Mouse (Mus musculus): ENCODE data around the gene Ttc3. TPM values are rescaled to one million over a fixed set of nuclear protein-coding genes. Genes with fewer than 3 reads are reported as not detected.

Ttc3 gene
- polyA plus RNA-seq, 1 experiment from 2014 or later: 1,054 TPM

- ATAC-seq (ENCODE audit: low FRiP score): no peak
- 87% methylated on average over 11 of the region's 11 CpGs for WGBS
Observed at GRCm38 (mm10) chr16:94356776-94357494, 13.5 kb upstream of the Ttc3 start.

GRCm38 (mm10) chr16:94358091-94358490, 12.3 kb upstream of the Ttc3 start:
- Histone ChIP-seq H3K4me2 (replicated peaks) (no peak overlapping the region), H3K4me3 (replicated peaks; ENCODE audit: low read length) (no peak overlapping the region), H3K36me3 (replicated peaks; ENCODE audit: control insufficient read depth, insufficient read depth) (no peaks in the 10 kb centered on the region), H3K9ac (no peak overlapping the region), H3K27me3 (ENCODE audit: control insufficient read depth, insufficient read depth, low read length) (no peaks in the 10 kb centered on the region), H3K4me1 (replicated peaks; ENCODE audit: control insufficient read depth, insufficient read depth, low read length) (peaks cover 10% of the 10 kb centered on the region), H3K27ac (no peak overlapping the region), H3K9me3 (ENCODE audit: control insufficient read depth, low read length) (no peaks in the 10 kb centered on the region)
- ATAC-seq (ENCODE audit: low FRiP score) (no peak), DNase-seq (ENCODE audit: low spot score) (no peak)
- WGBS: 87% methylated on average over 3 of the region's 3 CpGs

More at GRCm38 (mm10) chr16:94356776-94357494, 13.5 kb upstream of the Ttc3 start:
- Histone ChIP-seq H3K4me3 (replicated peaks; ENCODE audit: low read length) (no peak overlapping the region), H3K4me1 (replicated peaks; ENCODE audit: control insufficient read depth, insufficient read depth, low read length) (peaks cover 2% of the 10 kb centered on the region), H3K9me3 (ENCODE audit: control insufficient read depth, low read length) (no peaks in the 10 kb centered on the region), H3K27me3 (ENCODE audit: control insufficient read depth, insufficient read depth, low read length) (no peaks in the 10 kb centered on the region), H3K9ac (no peak overlapping the region), H3K4me2 (replicated peaks) (no peak overlapping the region), H3K27ac (no peak overlapping the region), H3K36me3 (replicated peaks; ENCODE audit: control insufficient read depth, insufficient read depth) (no peaks in the 10 kb centered on the region)
- no peak for DNase-seq (ENCODE audit: low spot score)

GRCm38 (mm10) chr16:94360578-94361350, 9.7 kb upstream of the Ttc3 start:
- WGBS: 90% methylated on average over 13 of the region's 13 CpGs
- no peak overlapping the region for H3K4me3 ChIP-seq (replicated peaks; ENCODE audit: low read length)
- H3K36me3 ChIP-seq (replicated peaks; ENCODE audit: control insufficient read depth, insufficient read depth): peaks cover 9% of the 10 kb centered on the region
- ATAC-seq (ENCODE audit: low FRiP score) (no peak), DNase-seq (ENCODE audit: low spot score) (no peak)
- H3K9me3 ChIP-seq (ENCODE audit: control insufficient read depth, low read length): no peaks in the 10 kb centered on the region
- H3K9ac ChIP-seq: no peak overlapping the region
- no peaks in the 10 kb centered on the region for H3K27me3 ChIP-seq (ENCODE audit: control insufficient read depth, insufficient read depth, low read length)
- no peak overlapping the region for H3K27ac ChIP-seq
- H3K4me2 ChIP-seq (replicated peaks): no peak overlapping the region
- peaks cover 10% of the 10 kb centered on the region for H3K4me1 ChIP-seq (replicated peaks; ENCODE audit: control insufficient read depth, insufficient read depth, low read length)

GRCm38 (mm10) chr16:94362174-94362873, 8.1 kb upstream of the Ttc3 start:
- Histone ChIP-seq H3K27ac (0 out of 2 replicates have a peak overlapping the region, but pooled peaks have one; percentile 43), H3K4me3 (replicated peaks; ENCODE audit: low read length) (no peak overlapping the region), H3K36me3 (replicated peaks; ENCODE audit: control insufficient read depth, insufficient read depth) (peaks cover 9% of the 10 kb centered on the region), H3K9ac (no peak overlapping the region), H3K27me3 (ENCODE audit: control insufficient read depth, insufficient read depth, low read length) (no peaks in the 10 kb centered on the region), H3K4me1 (replicated peaks; ENCODE audit: control insufficient read depth, insufficient read depth, low read length) (peaks cover 10% of the 10 kb centered on the region), H3K9me3 (ENCODE audit: control insufficient read depth, low read length) (no peaks in the 10 kb centered on the region), H3K4me2 (replicated peaks) (no peak overlapping the region)
- DNase-seq (ENCODE audit: low spot score): peak; percentile 61
- 47% methylated on average over 10 of the region's 10 CpGs for WGBS
- peak; percentile 66; the same call in 1 of the 2 replicates for ATAC-seq (ENCODE audit: low FRiP score)

- Histone ChIP-seq H3K4me2 (replicated peaks) (no peak overlapping the region), H3K27me3 (ENCODE audit: control insufficient read depth, insufficient read depth, low read length) (no peaks in the 10 kb centered on the region), H3K36me3 (replicated peaks; ENCODE audit: control insufficient read depth, insufficient read depth) (peaks cover 9% of the 10 kb centered on the region), H3K9ac (no peak overlapping the region), H3K4me1 (replicated peaks; ENCODE audit: control insufficient read depth, insufficient read depth, low read length) (peaks cover 14% of the 10 kb centered on the region), H3K27ac (no peak overlapping the region), H3K9me3 (ENCODE audit: control insufficient read depth, low read length) (no peaks in the 10 kb centered on the region), H3K4me3 (replicated peaks; ENCODE audit: low read length) (no peak overlapping the region)
- DNase-seq (ENCODE audit: low spot score): no peak
- 89% methylated on average over 4 of the region's 4 CpGs for WGBS
- ATAC-seq (ENCODE audit: low FRiP score): no peak
Observed at GRCm38 (mm10) chr16:94363814-94364213, 6.6 kb upstream of the Ttc3 start.

- 98% methylated on average over 3 of the region's 3 CpGs for WGBS
- no peak for DNase-seq (ENCODE audit: low spot score)
Observed at GRCm38 (mm10) chr16:94365435-94365834, 5.0 kb upstream of the Ttc3 start.

GRCm38 (mm10) chr16:94369596-94370172, 734 bp upstream of the Ttc3 start:
- peak overlapping the region; percentile 84 for H3K4me2 ChIP-seq (replicated peaks)
- H3K9ac ChIP-seq: peak overlapping the region; percentile 100
- no peak for DNase-seq (ENCODE audit: low spot score)
- WGBS: 9% methylated on average over 6 of the region's 6 CpGs
- peak overlapping the region; percentile 99 for H3K27ac ChIP-seq
- ATAC-seq (ENCODE audit: low FRiP score): no peak
- peak overlapping the region; percentile 97 for H3K4me3 ChIP-seq (replicated peaks; ENCODE audit: low read length)
- H3K9me3 ChIP-seq (ENCODE audit: control insufficient read depth, low read length): no peaks in the 10 kb centered on the region
- peaks cover 7% of the 10 kb centered on the region for H3K36me3 ChIP-seq (replicated peaks; ENCODE audit: control insufficient read depth, insufficient read depth)
- peaks cover 35% of the 10 kb centered on the region for H3K4me1 ChIP-seq (replicated peaks; ENCODE audit: control insufficient read depth, insufficient read depth, low read length)
- H3K27me3 ChIP-seq (ENCODE audit: control insufficient read depth, insufficient read depth, low read length): no peaks in the 10 kb centered on the region

More at GRCm38 (mm10) chr16:94365435-94365834, 5.0 kb upstream of the Ttc3 start:
- H3K27ac ChIP-seq: no peak overlapping the region
- no peak overlapping the region for H3K4me2 ChIP-seq (replicated peaks)
- ATAC-seq (ENCODE audit: low FRiP score): no peak
- H3K4me1 ChIP-seq (replicated peaks; ENCODE audit: control insufficient read depth, insufficient read depth, low read length): peaks cover 23% of the 10 kb centered on the region
- H3K27me3 ChIP-seq (ENCODE audit: control insufficient read depth, insufficient read depth, low read length): no peaks in the 10 kb centered on the region
- peaks cover 9% of the 10 kb centered on the region for H3K36me3 ChIP-seq (replicated peaks; ENCODE audit: control insufficient read depth, insufficient read depth)
- no peak overlapping the region for H3K9ac ChIP-seq
- no peaks in the 10 kb centered on the region for H3K9me3 ChIP-seq (ENCODE audit: control insufficient read depth, low read length)
- no peak overlapping the region for H3K4me3 ChIP-seq (replicated peaks; ENCODE audit: low read length)

GRCm38 (mm10) chr16:94370915-94371300, 490 bp downstream of the Ttc3 start:
- DNase-seq (ENCODE audit: low spot score) (no peak), ATAC-seq (ENCODE audit: low FRiP score) (peak; percentile 62; the same call in 1 of the 2 replicates)
- under 1% methylated on average over 42 of the region's 43 CpGs for WGBS
- Histone ChIP-seq H3K4me1 (replicated peaks; ENCODE audit: control insufficient read depth, insufficient read depth, low read length) (peaks cover 39% of the 10 kb centered on the region), H3K4me3 (replicated peaks; ENCODE audit: low read length) (peak overlapping the region; percentile 97), H3K36me3 (replicated peaks; ENCODE audit: control insufficient read depth, insufficient read depth) (no peaks in the 10 kb centered on the region; the same call in 1 of the 2 replicates), H3K27ac (peak overlapping the region; percentile 99), H3K27me3 (ENCODE audit: control insufficient read depth, insufficient read depth, low read length) (no peaks in the 10 kb centered on the region), H3K9me3 (ENCODE audit: control insufficient read depth, low read length) (no peaks in the 10 kb centered on the region), H3K9ac (peak overlapping the region; percentile 100), H3K4me2 (replicated peaks) (peak overlapping the region; percentile 58)
